Mouse (Mus musculus): ENCODE measurements around the gene 4932438H23Rik. TPM values are rescaled to one million over a fixed set of nuclear protein-coding genes. Genes with fewer than 3 reads are reported as not detected.

Gene 4932438H23Rik
- polyA plus RNA-seq, 1 experiment from 2014 or later = 0.47 TPM

DNA sequence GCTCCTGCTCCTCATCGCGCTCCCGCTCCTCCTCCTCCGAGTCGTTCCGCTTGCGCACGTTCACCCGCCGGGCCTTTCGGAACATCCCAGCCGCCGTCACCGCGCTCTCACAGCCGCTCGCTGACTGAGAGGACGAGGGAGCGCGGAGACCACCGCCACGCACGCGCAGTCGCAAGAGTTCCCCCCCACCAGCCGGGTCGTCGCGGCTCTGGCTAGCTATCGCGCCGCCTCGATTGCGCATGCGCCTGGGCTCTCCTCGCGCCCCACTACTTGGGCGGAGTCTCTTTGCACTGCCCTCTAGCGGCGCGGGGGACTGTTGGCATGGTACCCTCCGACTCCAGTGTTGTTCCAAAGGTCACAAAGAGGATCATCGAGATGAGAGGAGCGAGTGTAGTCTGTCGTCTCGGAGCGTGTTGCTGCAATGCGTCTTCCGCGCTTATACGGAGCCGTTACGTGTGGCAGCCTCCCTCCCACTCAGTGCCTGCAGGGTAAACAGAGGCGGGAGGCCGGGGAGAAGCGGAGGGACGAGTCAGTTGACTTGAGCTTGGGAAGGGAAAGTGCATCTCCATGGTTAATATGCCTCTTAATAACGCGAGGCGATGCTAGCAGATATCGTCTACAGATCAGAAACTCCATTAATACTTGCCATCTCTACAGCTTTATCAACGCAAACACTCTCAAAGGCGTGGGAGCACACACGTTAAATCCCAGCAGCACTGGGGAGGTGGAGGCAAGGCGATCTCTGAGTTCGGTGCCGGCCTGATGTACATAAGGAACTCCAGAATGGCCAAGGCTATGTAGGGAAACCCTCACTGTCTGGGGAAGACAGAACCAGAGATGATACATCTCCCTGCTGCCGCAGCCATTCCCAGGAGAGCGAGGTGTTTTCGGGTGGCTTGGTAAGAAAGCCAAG is 50.4 kb downstream of the 4932438H23Rik start, which contains the start of gene Paxbp1:
Paxbp1 (minus strand) TSS at position 274 of the 913 bp plus-strand sequence.
- Histone ChIP-seq H3K36me3 (peaks cover 15% of the 10 kb centered on the region), H3K4me1 (replicated peaks) (peaks cover 39% of the 10 kb centered on the region), H3K4me3 (peak within 1 kb of the TSS; percentile 93), H3K27me3 (no peaks in the 10 kb centered on the region), H3K9ac (peak within 1 kb of the TSS; percentile 98), H3K4me2 (peak within 1 kb of the TSS; percentile 75), H3K9me3 (no peaks in the 10 kb centered on the region), H3K27ac (replicated peaks) (peak within 1 kb of the TSS; percentile 94)
- 2% methylated on average over 70 of the region's 70 CpGs for WGBS
- peak; percentile 97 for ATAC-seq (ENCODE audit: low read depth)

DNA sequence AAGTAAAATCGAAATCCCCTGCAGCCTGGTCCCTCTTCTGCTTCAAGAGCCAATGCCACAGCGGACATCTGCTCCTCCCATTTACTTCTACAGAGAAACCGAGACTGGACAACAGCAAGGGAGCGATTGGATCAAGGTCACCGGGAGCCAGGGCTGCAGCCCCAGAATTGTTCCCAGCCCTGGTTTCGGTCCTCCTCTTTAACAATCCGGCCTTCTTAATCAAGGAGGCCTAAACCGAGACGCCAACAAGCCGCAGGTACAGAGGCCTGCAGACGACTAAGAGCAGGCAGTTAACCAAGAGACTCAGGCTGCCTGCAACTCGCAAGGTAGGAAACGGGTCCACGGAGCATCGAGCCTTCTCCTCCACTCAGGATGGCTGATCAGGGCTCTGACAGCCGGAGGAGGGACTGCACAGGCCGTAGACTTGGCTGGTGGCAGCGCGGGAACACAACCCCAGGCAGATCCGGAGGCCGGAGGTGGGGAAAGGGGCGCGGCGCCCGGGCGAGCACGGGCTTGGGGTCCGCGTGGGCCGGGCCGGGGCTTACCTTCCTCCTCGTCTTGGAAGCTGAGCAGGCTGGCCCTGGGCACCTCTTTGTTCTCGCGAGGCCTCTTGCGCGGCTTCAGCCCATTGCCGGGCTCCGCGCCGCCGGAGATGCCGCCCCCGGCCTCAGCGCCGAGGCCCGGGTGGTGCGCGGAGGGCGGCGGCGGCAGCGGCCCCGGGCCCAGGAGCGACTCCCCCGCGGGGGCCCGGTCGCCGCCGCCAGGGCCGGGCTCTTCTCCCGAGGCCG is 51.3 kb downstream of the 4932438H23Rik start:
- peak; percentile 81 for ATAC-seq (ENCODE audit: low read depth)
- Histone ChIP-seq H3K4me2 (peak overlapping the region; percentile 75), H3K4me1 (replicated peaks) (peaks cover 39% of the 10 kb centered on the region), H3K9ac (peak overlapping the region; percentile 98), H3K27ac (replicated peaks) (peak overlapping the region; percentile 94), H3K27me3 (no peaks in the 10 kb centered on the region), H3K9me3 (no peaks in the 10 kb centered on the region), H3K4me3 (peak overlapping the region; percentile 93), H3K36me3 (peaks cover 21% of the 10 kb centered on the region)
- WGBS = under 1% methylated on average over 42 of the region's 63 CpGs

DNA sequence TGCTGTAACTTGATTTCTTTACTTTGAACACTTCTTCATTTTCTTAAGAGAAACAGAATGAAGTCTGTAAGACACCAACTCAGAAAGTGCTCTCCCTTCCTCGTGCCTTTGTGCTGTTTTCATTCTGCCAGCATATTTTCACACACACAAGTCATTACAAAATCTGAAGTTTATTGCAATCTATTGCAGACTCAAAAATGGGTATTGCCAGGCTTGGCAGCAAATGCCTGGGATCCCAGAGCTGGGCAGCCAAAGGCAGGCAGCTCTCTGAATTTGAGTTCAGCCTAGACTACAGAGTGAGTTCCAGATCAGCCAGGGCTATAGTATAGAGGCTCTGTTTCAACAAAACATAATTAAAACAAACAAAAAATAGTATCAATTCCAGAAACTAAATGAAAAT is 52.3 kb downstream of the 4932438H23Rik start:
- Histone ChIP-seq H3K4me3 (peak overlapping the region; percentile 93), H3K27ac (replicated peaks) (no peak overlapping the region), H3K4me2 (peak overlapping the region; percentile 75), H3K4me1 (replicated peaks) (peaks cover 39% of the 10 kb centered on the region), H3K36me3 (peaks cover 31% of the 10 kb centered on the region), H3K9ac (peak overlapping the region; percentile 56; the same call in 1 of the 2 replicates), H3K9me3 (no peaks in the 10 kb centered on the region), H3K27me3 (no peaks in the 10 kb centered on the region)
- no peak for ATAC-seq (ENCODE audit: low read depth)
- 74% methylated on average over 1 of the region's 1 CpGs for WGBS

DNA sequence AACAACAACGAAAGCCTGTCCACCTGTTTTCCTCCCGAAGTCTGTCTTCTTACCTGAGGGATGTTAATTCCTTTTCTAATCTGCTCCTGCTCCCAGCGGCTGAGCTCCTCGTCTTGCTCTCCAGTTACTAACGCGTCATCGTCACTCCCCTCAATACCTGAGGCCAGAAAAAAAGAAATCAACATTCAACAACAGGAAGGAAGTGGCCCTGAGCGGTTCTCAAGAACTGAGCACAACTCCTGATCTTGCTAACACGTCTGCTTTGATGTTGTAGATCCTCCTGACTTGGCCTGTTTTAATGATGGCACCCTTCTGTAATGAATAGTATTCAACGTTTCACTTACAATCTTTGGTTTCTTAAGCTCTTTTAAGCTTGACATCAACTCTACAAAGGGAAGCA is 59.1 kb downstream of the 4932438H23Rik start:
- Histone ChIP-seq H3K9me3 (no peaks in the 10 kb centered on the region), H3K4me3 (no peak overlapping the region), H3K4me1 (replicated peaks) (peaks cover 5% of the 10 kb centered on the region), H3K9ac (no peak overlapping the region), H3K36me3 (peaks cover 82% of the 10 kb centered on the region), H3K27ac (replicated peaks) (no peak overlapping the region), H3K4me2 (no peak overlapping the region), H3K27me3 (no peaks in the 10 kb centered on the region)
- ATAC-seq (ENCODE audit: low read depth) = no peak
- WGBS = 92% methylated on average over 10 of the region's 10 CpGs

GRCm38 (mm10) chr16:91030751-91031150 is 64.2 kb downstream of the 4932438H23Rik start:
- no peaks in the 10 kb centered on the region for H3K27me3 ChIP-seq
- 94% methylated on average over 4 of the region's 4 CpGs for WGBS
- no peak overlapping the region for H3K9ac ChIP-seq
- H3K4me3 ChIP-seq = no peak overlapping the region
- no peaks in the 10 kb centered on the region for H3K9me3 ChIP-seq
- H3K27ac ChIP-seq (replicated peaks) = no peak overlapping the region
- no peak overlapping the region for H3K4me2 ChIP-seq
- H3K36me3 ChIP-seq = peaks cover 89% of the 10 kb centered on the region
- no peaks in the 10 kb centered on the region for H3K4me1 ChIP-seq (replicated peaks)
- no peak for ATAC-seq (ENCODE audit: low read depth)

- no peak overlapping the region for H3K4me3 ChIP-seq
- no peak overlapping the region for H3K27ac ChIP-seq (replicated peaks)
- H3K27me3 ChIP-seq = no peaks in the 10 kb centered on the region
- H3K9ac ChIP-seq = no peak overlapping the region
- H3K9me3 ChIP-seq = no peaks in the 10 kb centered on the region
- H3K4me1 ChIP-seq (replicated peaks) = no peaks in the 10 kb centered on the region
- peaks cover 91% of the 10 kb centered on the region for H3K36me3 ChIP-seq
- no peak overlapping the region for H3K4me2 ChIP-seq
- no peak for ATAC-seq (ENCODE audit: low read depth)
- WGBS = 89% methylated on average over 2 of the region's 2 CpGs
Measured at GRCm38 (mm10) chr16:91029901-91030300, 65.0 kb downstream of the 4932438H23Rik start.

DNA sequence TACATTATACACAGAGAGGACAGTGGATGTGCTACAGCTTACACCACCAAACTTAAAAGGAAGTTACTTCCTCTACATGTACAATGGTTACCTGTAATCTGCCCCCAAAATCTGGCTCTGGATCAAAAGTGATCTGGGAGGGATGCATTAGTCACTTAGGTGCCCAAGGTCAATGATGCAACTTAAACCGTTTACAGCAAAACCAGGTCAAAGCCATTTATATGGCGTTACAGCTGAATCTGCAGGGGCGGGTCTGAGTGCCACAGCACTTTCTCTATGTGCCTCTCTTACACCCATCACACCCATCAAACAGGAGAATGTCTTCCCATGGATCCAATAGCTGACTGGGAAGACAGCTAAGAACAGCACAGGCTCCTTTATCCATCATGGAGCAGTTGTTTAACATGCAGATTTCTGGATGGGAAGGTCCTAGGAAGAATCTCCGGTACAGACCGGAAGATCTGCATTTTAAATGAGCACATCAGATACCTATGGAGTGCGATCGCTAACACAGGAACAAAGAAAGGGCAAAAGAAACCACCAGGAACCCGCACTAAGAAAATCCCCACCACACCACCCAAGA is 65.7 kb downstream of the 4932438H23Rik start:
- no peak for ATAC-seq (ENCODE audit: low read depth)
- no peak overlapping the region for H3K4me2 ChIP-seq
- no peaks in the 10 kb centered on the region for H3K9me3 ChIP-seq
- no peak overlapping the region for H3K27ac ChIP-seq (replicated peaks)
- no peak overlapping the region for H3K9ac ChIP-seq
- WGBS = 89% methylated on average over 8 of the region's 8 CpGs
- no peaks in the 10 kb centered on the region for H3K27me3 ChIP-seq
- H3K4me3 ChIP-seq = no peak overlapping the region
- H3K4me1 ChIP-seq (replicated peaks) = no peaks in the 10 kb centered on the region
- peaks cover 92% of the 10 kb centered on the region for H3K36me3 ChIP-seq

- Histone ChIP-seq H3K27ac (replicated peaks) (no peak overlapping the region), H3K9me3 (0 out of 2 replicates have a peak, but pooled peaks cover 2% of the 10 kb centered on the region), H3K4me2 (no peak overlapping the region), H3K4me3 (no peak overlapping the region), H3K9ac (no peak overlapping the region), H3K27me3 (no peaks in the 10 kb centered on the region), H3K36me3 (peaks cover 91% of the 10 kb centered on the region), H3K4me1 (replicated peaks) (no peaks in the 10 kb centered on the region)
- no peak for ATAC-seq (ENCODE audit: low read depth)
- WGBS = 85% methylated on average over 4 of the region's 4 CpGs
Measured at GRCm38 (mm10) chr16:91026290-91026689, 68.6 kb downstream of the 4932438H23Rik start.

GRCm38 (mm10) chr16:91023384-91023783 is 71.5 kb downstream of the 4932438H23Rik start:
- no peaks in the 10 kb centered on the region for H3K4me1 ChIP-seq (replicated peaks)
- WGBS = 88% methylated on average over 1 of the region's 1 CpGs
- peaks cover 97% of the 10 kb centered on the region for H3K36me3 ChIP-seq
- H3K9ac ChIP-seq = no peak overlapping the region
- 0 out of 2 replicates have a peak, but pooled peaks cover 2% of the 10 kb centered on the region for H3K9me3 ChIP-seq
- H3K4me3 ChIP-seq = no peak overlapping the region
- ATAC-seq (ENCODE audit: low read depth) = no peak
- H3K27ac ChIP-seq (replicated peaks) = no peak overlapping the region
- H3K4me2 ChIP-seq = no peak overlapping the region
- H3K27me3 ChIP-seq = no peaks in the 10 kb centered on the region

DNA sequence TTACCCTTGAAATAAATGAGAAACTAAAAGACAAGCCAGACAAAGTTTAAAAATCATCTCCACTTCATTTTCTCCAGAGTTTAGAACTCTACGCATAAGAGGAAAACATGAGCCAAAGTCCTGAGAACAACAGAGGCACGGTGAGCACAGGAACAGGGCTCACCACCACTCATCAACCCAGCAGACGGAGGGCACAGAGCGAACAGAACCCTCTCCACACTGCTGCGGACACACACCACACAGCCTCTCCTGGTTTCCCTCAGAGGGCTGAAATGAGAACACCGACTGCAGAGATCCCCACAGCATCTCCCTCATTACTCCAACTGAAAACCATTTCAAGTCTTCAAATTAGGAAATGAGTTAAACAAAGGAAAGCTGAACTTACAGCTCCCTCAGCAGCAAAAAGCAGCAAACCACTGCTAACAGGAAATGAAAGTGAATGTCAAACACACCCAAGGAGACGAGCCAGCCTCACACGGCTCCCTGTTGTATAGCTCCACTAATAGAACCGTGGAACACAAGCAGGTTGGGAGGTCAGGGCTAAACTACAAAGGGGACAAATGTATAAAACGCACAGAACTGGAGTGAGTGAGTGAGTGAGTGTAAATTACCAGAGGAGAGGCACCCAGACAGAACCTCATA is 74.0 kb downstream of the 4932438H23Rik start:
- 94% methylated on average over 10 of the region's 10 CpGs for WGBS
- ATAC-seq (ENCODE audit: low read depth) = no peak
- H3K4me2 ChIP-seq = no peak overlapping the region

GRCm38 (mm10) chr16:91019476-91019875 is 75.4 kb downstream of the 4932438H23Rik start:
- WGBS = 97% methylated on average over 4 of the region's 4 CpGs
- no peaks in the 10 kb centered on the region for H3K27me3 ChIP-seq

More for the DNA sequence above, 74.0 kb downstream of the 4932438H23Rik start:
- H3K27me3 ChIP-seq = no peaks in the 10 kb centered on the region
- H3K9ac ChIP-seq = no peak overlapping the region
- no peak overlapping the region for H3K4me3 ChIP-seq
- 0 out of 2 replicates have a peak, but pooled peaks cover 2% of the 10 kb centered on the region for H3K9me3 ChIP-seq
- H3K4me1 ChIP-seq (replicated peaks) = no peaks in the 10 kb centered on the region
- H3K36me3 ChIP-seq = peaks cover 92% of the 10 kb centered on the region
- H3K27ac ChIP-seq (replicated peaks) = no peak overlapping the region

More at GRCm38 (mm10) chr16:91019476-91019875, 75.4 kb downstream of the 4932438H23Rik start:
- Histone ChIP-seq H3K27ac (replicated peaks) (no peak overlapping the region), H3K4me1 (replicated peaks) (no peaks in the 10 kb centered on the region), H3K9me3 (0 out of 2 replicates have a peak, but pooled peaks cover 2% of the 10 kb centered on the region), H3K36me3 (peaks cover 90% of the 10 kb centered on the region), H3K4me3 (no peak overlapping the region), H3K4me2 (no peak overlapping the region), H3K9ac (no peak overlapping the region)
- ATAC-seq (ENCODE audit: low read depth) = no peak

Data from neural tube, embryonic 13.5 days (tissue).